Mouse (Mus musculus) olfactory bulb, adult 2 months (tissue): Measurements from ENCODE around the gene BC052040.

Source experiments
- CTCF ChIP-seq: fragments of 200-500 bp; IDR thresholded peaks from 2 replicates; pipeline ENCODE4 v1.5.1; 2012; ENCODE audit warnings: low read depth, mild to moderate bottlenecking, low read length, moderate library complexity; ENCODE audit not compliant: insufficient read depth
- POLR2A ChIP-seq: fragments of 200-500 bp; IDR thresholded peaks from 2 replicates; pipeline ENCODE4 v1.6.1; 2012; ENCODE audit warnings: mild to moderate bottlenecking, low read depth, low read length, moderate library complexity; ENCODE audit not compliant: insufficient read depth

GRCm38 (mm10) chr2:115685250-115685649, 103.7 kb downstream of the BC052040 start:
- no peak for TF ChIP-seq POLR2A
- TF ChIP-seq CTCF = no peak
